Comparison of ENCODE assay signal across 8 mouse cellular contexts in the genomic region with DNA sequence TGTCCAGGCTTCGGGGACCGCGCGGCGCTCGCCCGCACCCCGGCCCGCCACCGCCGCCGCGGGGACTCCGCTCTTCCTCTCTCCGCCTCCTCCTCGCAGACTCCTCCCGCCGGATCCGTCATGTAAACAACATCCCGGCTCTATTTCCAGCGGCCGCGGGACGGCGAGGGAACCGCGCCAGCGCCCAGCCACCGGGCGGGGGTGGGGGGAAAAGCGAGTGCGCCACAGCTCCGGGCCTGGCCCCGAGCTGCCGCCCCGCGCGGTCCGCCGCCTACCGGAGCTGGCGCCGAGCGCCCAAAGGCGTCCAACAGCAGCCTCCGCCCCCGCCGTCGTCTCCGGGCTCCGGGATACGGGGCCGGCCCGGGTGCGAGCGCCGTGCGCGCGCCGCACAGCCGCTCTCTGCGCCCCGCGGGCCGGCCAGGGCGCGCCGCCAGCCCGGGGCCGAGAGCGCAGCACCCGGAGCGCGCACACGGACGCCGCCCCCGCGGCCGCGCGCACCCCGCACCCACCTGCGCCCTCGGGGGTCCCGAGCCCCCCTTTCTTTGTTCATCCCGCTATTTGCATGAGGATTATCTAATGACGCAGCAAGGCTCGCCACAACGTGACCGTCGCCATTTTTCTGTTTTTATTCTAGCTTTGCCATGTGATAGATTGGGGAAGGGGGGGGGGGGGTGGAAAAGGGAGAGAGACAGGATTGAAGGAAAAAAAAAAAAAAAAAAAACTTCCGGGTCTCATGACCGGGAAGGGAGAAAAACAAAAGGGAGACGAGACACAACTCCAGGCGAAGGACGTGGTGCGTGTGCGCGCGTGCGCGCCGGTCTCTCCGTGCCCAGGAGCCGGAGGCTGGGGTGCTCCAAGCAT.
DNase-seq lines count a peak whose midpoint lies in the region; ATAC-seq and TF ChIP-seq lines count a peak whose summit lies in the region.

No protein-coding gene starts in this region.

- H3K9me3 ChIP-seq in forebrain, embryonic 10.5 days, result no peaks in the 10 kb centered on the region
- no peaks in the 10 kb centered on the region for H3K9me3 ChIP-seq in heart, embryonic 15.5 days (replicated peaks)
- H3K9me3 ChIP-seq in liver, embryonic 13.5 days (replicated peaks), result no peaks in the 10 kb centered on the region
- H3K9me3 ChIP-seq in stomach, embryonic 15.5 days, result no peaks in the 10 kb centered on the region

- H3K9ac ChIP-seq in heart, embryonic 15.5 days, result peak overlapping the region; percentile 85
- peak overlapping the region; percentile 73 for H3K9ac ChIP-seq in liver, embryonic 13.5 days
- peak overlapping the region; percentile 69 for H3K9ac ChIP-seq in stomach, embryonic 15.5 days

- peak; percentile 81 to 83 for DNase-seq in B cell, adult 2 months
- DNase-seq in brain, embryonic 14.5 days (ENCODE audit: low read depth), result peak; percentile 97
- DNase-seq in forebrain, embryonic 10.5 days (ENCODE audit: extremely low spot score, low spot score), result peak; percentile 72
- peak; percentile 91 for DNase-seq in kidney, postnatal 14 days
- peak; percentile 18 for DNase-seq in liver, embryonic 13.5 days
- DNase-seq in neural tube, embryonic 10.5 days (ENCODE audit: extremely low spot score, low spot score), result peak; percentile 74

- TF ChIP-seq CTCF in brain, embryonic 14.5 days (IDR thresholded peaks at IDR 0.05; ENCODE audit: borderline replicate concordance, extremely low read depth, insufficient read depth, insufficient read length), result no peak

- peaks cover 36% of the 10 kb centered on the region for H3K4me1 ChIP-seq in forebrain, embryonic 10.5 days
- H3K4me1 ChIP-seq in heart, embryonic 15.5 days (replicated peaks), result peaks cover 15% of the 10 kb centered on the region
- H3K4me1 ChIP-seq in liver, embryonic 13.5 days (replicated peaks), result peaks cover 39% of the 10 kb centered on the region
- H3K4me1 ChIP-seq in stomach, embryonic 15.5 days, result 0 out of 2 replicates have a peak, but pooled peaks cover 8% of the 10 kb centered on the region

- H3K4me3 ChIP-seq in forebrain, embryonic 10.5 days, result peak overlapping the region; percentile 87
- peak overlapping the region; percentile 75 for H3K4me3 ChIP-seq in heart, embryonic 15.5 days
- H3K4me3 ChIP-seq in liver, embryonic 13.5 days (replicated peaks), result peak overlapping the region; percentile 75
- H3K4me3 ChIP-seq in stomach, embryonic 15.5 days (replicated peaks), result peak overlapping the region; percentile 75

- H3K36me3 ChIP-seq in forebrain, embryonic 10.5 days (replicated peaks), result no peaks in the 10 kb centered on the region
- no peaks in the 10 kb centered on the region for H3K36me3 ChIP-seq in heart, embryonic 15.5 days
- no peaks in the 10 kb centered on the region for H3K36me3 ChIP-seq in liver, embryonic 13.5 days
- H3K36me3 ChIP-seq in stomach, embryonic 15.5 days, result no peaks in the 10 kb centered on the region

- ATAC-seq in heart, embryonic 15.5 days (replicated peaks; ENCODE audit: insufficient number of reproducible peaks, insufficient read depth, low FRiP score, low read depth), result peak; percentile 71
- ATAC-seq in liver, embryonic 13.5 days (ENCODE audit: low read depth), result peak; percentile 83
- ATAC-seq in stomach, embryonic 15.5 days (ENCODE audit: insufficient read depth, low FRiP score, low read depth), result peak; percentile 81

- peak; percentile 81 for TF ChIP-seq POLR2A in brain, embryonic 14.5 days (IDR thresholded peaks at IDR 0.05; ENCODE audit: borderline replicate concordance, extremely low read depth, insufficient read depth, insufficient read length, poor library complexity, severe bottlenecking)

- H3K27ac ChIP-seq in forebrain, embryonic 10.5 days, result peak overlapping the region; percentile 96
- peak overlapping the region; percentile 94 for H3K27ac ChIP-seq in heart, embryonic 15.5 days
- H3K27ac ChIP-seq in liver, embryonic 13.5 days, result peak overlapping the region; percentile 50
- H3K27ac ChIP-seq in stomach, embryonic 15.5 days, result peak overlapping the region; percentile 83

- WGBS in forebrain, embryonic 10.5 days, result under 1% methylated on average over 101 of the region's 107 CpGs
- WGBS in heart, embryonic 15.5 days, result under 1% methylated on average over 105 of the region's 107 CpGs
- WGBS in liver, embryonic 13.5 days (ENCODE audit: insufficient replicate concordance), result under 1% methylated on average over 83 of the region's 107 CpGs
- under 1% methylated on average over 102 of the region's 107 CpGs for WGBS in stomach, embryonic 15.5 days

- peaks cover 8% of the 10 kb centered on the region for H3K27me3 ChIP-seq in forebrain, embryonic 10.5 days (ENCODE audit: poor library complexity, severe bottlenecking)
- no peaks in the 10 kb centered on the region for H3K27me3 ChIP-seq in heart, embryonic 15.5 days
- H3K27me3 ChIP-seq in liver, embryonic 13.5 days, result peaks cover 38% of the 10 kb centered on the region
- no peaks in the 10 kb centered on the region for H3K27me3 ChIP-seq in stomach, embryonic 15.5 days (replicated peaks)

- H3K4me2 ChIP-seq in heart, embryonic 15.5 days, result peak overlapping the region; percentile 93
- H3K4me2 ChIP-seq in liver, embryonic 13.5 days, result peak overlapping the region; percentile 88
- peak overlapping the region; percentile 86 for H3K4me2 ChIP-seq in stomach, embryonic 15.5 days

Comparison
In these comparisons a context has a peak if more than half of its experiments do, and no peak if none do; other contexts are left out.
1. Peak in every context shown above with its lines: DNase-seq, ATAC-seq, H3K4me3 ChIP-seq and H3K27ac ChIP-seq.
2. DNase-seq: peak in every context shown above with its lines; median percentile 97 in brain, embryonic 14.5 days; 91 in kidney, postnatal 14 days; 82 in B cell, adult 2 months; 74 in neural tube, embryonic 10.5 days; 72 in forebrain, embryonic 10.5 days; 18 in liver, embryonic 13.5 days.